Mouse (Mus musculus) forebrain, embryonic 11.5 days (tissue): Measurements from ENCODE around the gene Cox6b2. TPM values are rescaled to one million over a fixed set of nuclear protein-coding genes. Genes with fewer than 3 reads are reported as not detected.

Experiments
- ATAC-seq: fragments of 200-750 bp; cut with Nextera tagmentation; replicated peaks from 2 replicates; pipeline ENCODE4 v1.8.0; 2017; ENCODE audit warnings: moderate TSS enrichment; ENCODE audit not compliant: low FRiP score
- DNase-seq: peaks from one replicate; pipeline ENCODE4 v3.0.0-alpha.2; 2017; ENCODE audit warnings: low spot score
- H3K27ac ChIP-seq: fragments of 300-500 bp; sonication (generic); 2 replicates; pipeline ENCODE4 v1.5.1; 2014; ENCODE audit warnings: low read depth, low read length
- H3K27me3 ChIP-seq: fragments of 300-500 bp; sonication (generic); 2 replicates; pipeline ENCODE4 v1.6.1; 2014; ENCODE audit warnings: mild to moderate bottlenecking, low read length, mixed read lengths; ENCODE audit not compliant: control insufficient read depth, insufficient read depth
- H3K36me3 ChIP-seq: fragments of 300-500 bp; sonication (generic); 2 replicates; pipeline ENCODE4 v1.6.1; 2014; ENCODE audit warnings: mild to moderate bottlenecking, low read length, moderate library complexity, mixed read lengths; ENCODE audit not compliant: control insufficient read depth, insufficient read depth
- H3K4me1 ChIP-seq: fragments of 300-500 bp; sonication (generic); replicated peaks from 2 replicates; pipeline ENCODE4 v1.6.1; 2014; ENCODE audit warnings: low read length, mixed read lengths; ENCODE audit not compliant: control insufficient read depth, insufficient read depth
- H3K4me2 ChIP-seq: fragments of 300-500 bp; sonication (generic); 2 replicates; pipeline ENCODE4 v1.6.1; 2014; ENCODE audit warnings: low read depth, mild to moderate bottlenecking, low read length, moderate library complexity, mixed read lengths; ENCODE audit not compliant: severe bottlenecking
- H3K4me3 ChIP-seq: fragments of 300-500 bp; sonication (generic); 2 replicates; pipeline ENCODE4 v1.5.1; 2014; ENCODE audit warnings: low read depth, low read length
- H3K9ac ChIP-seq: fragments of 300-500 bp; sonication (generic); 2 replicates; pipeline ENCODE4 v1.6.1; 2014; ENCODE audit warnings: low read length
- H3K9me3 ChIP-seq: fragments of 300-500 bp; sonication (generic); 2 replicates; pipeline ENCODE4 v1.6.1; 2016; ENCODE audit warnings: low read length, mixed read lengths; ENCODE audit not compliant: control insufficient read depth
- WGBS: fragments of 180-500 bp; shearing (Covaris S2); extraction: QIAGEN DNeasy Blood & Tissue Kit; methylation state at CpG from one replicate; pipeline ENCODE4 v1.1.7; 2014; 5-methylcytosine and 5-hydroxymethylcytosine counted together
- polyA plus RNA-seq: library from polyadenylated mRNA; unstranded; fragments of >200 nt; fragmentation: Nextera tagmentation; extraction: Ambion mirVana; gene quantifications from 2 replicates; pipeline ENCODE4 v1.2.1, GENCODE M21; 2014

Gene Cox6b2
- polyA plus RNA-seq, 1 experiment from 2014 or later: 29.9 TPM

DNA sequence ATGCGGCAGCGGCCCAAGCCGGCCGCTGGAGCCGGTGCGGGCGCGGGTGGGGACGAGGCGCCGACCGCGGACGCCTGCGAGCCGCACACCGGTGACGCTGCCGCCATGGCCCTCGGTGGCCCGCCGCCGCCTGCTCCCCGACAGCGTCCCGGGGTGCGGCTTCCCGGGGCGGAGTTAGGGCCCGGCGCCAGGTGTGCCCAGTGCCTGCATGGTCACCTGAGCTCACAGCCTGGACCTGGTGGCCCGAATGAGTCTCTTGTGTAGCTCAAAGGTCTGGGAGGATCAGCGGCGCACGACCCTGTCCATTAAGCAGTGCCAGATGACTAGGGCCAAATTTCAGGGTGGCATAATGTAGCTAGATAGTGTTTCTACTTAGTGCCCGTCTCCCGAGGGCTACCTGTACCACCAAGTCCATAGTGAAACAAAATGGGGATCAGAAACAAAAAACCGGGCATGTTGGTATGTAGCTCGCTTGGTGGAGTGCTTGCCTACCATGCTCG is 36.6 kb upstream of the Cox6b2 start, which contains the start of gene Tmem238:
TSS of gene Tmem238 (minus strand) at position 221 of the 500 bp plus-strand sequence.
- Histone ChIP-seq H3K4me2 (peak within 1 kb of the TSS; percentile 85), H3K36me3 (peaks cover under 1% of the 10 kb centered on the region), H3K9ac (peak within 1 kb of the TSS; percentile 80), H3K9me3 (no peaks in the 10 kb centered on the region), H3K4me1 (peaks cover 12% of the 10 kb centered on the region; the same call in 1 of the 2 replicates), H3K4me3 (peak within 1 kb of the TSS; percentile 48), H3K27me3 (peaks cover 8% of the 10 kb centered on the region; the same call in 1 of the 2 replicates), H3K27ac (no peak within 1 kb of the TSS)
- ATAC-seq (no peak; the same call in none of the 2 replicates), DNase-seq (no peak)
- WGBS: 7% methylated on average over 39 of the region's 40 CpGs

DNA sequence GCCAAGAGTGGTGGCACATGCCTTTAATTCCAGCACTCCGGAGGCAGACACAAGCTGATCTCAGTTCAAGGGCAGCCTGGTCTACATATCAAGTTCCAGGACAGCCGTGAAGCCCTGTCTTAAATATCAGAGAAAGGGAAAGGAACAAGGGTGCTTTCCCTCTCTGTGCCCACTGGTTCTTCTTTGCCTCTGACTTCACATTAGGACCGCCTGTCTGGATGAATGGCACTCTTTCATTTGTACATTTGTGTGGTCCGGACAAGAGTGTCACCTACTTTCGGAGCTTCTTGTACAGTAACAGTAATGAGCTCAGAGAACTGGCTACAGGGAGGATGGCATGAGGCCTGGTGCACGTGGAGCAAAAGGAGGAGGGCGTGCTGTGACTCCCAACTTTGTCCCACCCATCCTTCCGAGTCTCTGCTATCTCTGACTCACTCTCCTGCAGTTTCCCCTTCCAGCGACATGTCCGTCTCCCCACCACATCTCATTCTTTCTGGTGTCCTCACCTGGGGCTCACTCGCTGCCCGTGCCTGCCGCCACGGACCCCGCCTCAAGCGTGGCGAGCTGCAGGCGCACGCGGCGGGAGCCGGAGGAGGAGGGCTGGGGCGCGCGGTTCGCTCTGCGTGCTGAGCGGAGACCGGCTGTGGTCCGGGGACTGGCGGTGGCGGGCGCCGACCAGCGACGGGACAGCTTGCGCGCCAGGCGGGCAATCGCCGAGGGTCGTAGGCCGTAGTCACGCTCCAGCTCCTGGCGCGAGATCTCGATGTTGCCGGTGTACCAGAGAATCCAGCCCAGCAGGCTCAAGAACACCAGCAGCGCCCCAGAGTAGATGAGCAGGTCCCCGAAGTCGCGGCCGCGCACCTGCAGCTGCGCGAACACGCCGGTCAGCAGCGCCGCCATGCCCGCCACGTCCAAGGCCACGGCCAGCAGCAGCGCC is 35.9 kb upstream of the Cox6b2 start:
- no peak overlapping the region for H3K27ac ChIP-seq
- ATAC-seq (peak; percentile 63), DNase-seq (peak; percentile 83)
- peak overlapping the region; percentile 48 for H3K4me3 ChIP-seq
- peak overlapping the region; percentile 80 for H3K9ac ChIP-seq
- peak overlapping the region; percentile 85 for H3K4me2 ChIP-seq
- peaks cover 8% of the 10 kb centered on the region; the same call in 1 of the 2 replicates for H3K27me3 ChIP-seq
- WGBS: 2% methylated on average over 64 of the region's 64 CpGs
- H3K4me1 ChIP-seq: peaks cover 7% of the 10 kb centered on the region; the same call in 1 of the 2 replicates
- H3K36me3 ChIP-seq: no peaks in the 10 kb centered on the region; the same call in 1 of the 2 replicates
- H3K9me3 ChIP-seq: no peaks in the 10 kb centered on the region

DNA sequence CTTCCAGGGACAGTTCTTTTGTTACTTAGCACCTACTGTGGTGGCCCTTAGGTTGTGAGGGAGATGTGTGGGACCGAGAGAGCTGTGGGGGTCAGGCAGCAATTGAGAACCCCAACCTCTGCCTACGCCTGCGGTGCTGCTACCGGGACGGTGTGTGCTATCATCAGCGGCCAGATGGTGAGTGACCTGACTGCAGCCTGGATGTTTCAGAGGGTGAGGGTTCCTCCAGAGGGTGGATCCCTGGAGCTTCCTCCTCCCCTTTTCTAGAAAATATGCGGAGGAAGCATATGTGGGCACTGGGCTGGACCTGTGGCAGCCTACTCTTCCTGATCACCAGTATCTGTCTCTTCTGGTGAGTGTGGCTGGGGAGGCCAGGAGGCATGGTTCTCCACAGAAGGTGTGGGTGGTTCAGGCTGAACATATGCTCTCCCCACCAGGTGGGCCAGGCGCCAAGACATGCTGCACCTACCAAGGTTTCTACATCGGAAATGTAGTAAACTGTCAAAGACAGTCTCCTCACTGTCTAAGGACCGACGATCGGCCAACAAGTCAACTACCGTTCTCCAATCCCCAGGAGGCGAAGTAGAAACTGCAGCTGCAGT is 30.9 kb upstream of the Cox6b2 start:
- H3K4me1 ChIP-seq: 0 out of 2 replicates have a peak, but pooled peaks cover 2% of the 10 kb centered on the region
- no peak for DNase-seq
- H3K9ac ChIP-seq: no peak overlapping the region; the same call in 1 of the 2 replicates
- H3K4me2 ChIP-seq: no peak overlapping the region
- WGBS: 92% methylated on average over 14 of the region's 14 CpGs
- no peak overlapping the region for H3K4me3 ChIP-seq
- ATAC-seq: no peak
- H3K9me3 ChIP-seq: no peaks in the 10 kb centered on the region
- H3K27me3 ChIP-seq: peaks cover 10% of the 10 kb centered on the region
- H3K27ac ChIP-seq: no peak overlapping the region
- no peaks in the 10 kb centered on the region for H3K36me3 ChIP-seq

DNA sequence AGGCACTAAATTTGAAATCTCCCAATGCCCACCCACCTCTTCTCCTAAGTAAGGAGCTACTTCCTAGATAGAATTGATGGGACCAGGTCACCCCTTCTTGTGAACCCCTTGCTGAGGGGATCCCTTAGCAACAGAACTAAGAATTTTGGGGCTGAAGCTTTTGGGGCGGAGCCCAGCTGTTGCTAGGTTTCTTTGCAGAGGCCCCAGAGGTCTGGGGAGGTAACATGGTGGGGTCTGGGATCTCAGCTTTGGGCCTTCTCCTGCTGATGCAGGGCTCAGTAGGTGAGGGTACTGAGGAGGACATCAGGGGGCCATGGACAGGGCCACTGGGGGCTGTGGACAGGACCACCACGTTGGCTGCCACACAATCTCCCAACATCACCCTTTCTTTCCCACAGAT is 29.9 kb upstream of the Cox6b2 start, which contains the start of the genes Il11 and Tmem190:
TSS of gene Il11 (minus strand) at position 101 of the 400 bp plus-strand sequence.
TSS of gene Tmem190 (plus strand) at position 179 of the 400 bp plus-strand sequence.
- Histone ChIP-seq H3K27me3 (peaks cover 18% of the 10 kb centered on the region), H3K4me2 (no peak within 1 kb of the TSS), H3K4me1 (no peaks in the 10 kb centered on the region), H3K4me3 (no peak within 1 kb of the TSS), H3K27ac (no peak within 1 kb of the TSS), H3K9me3 (no peaks in the 10 kb centered on the region), H3K36me3 (no peaks in the 10 kb centered on the region), H3K9ac (no peak within 1 kb of the TSS; the same call in 1 of the 2 replicates)
- ATAC-seq (no peak), DNase-seq (no peak)
- 67% methylated on average over 2 of the region's 2 CpGs for WGBS

DNA sequence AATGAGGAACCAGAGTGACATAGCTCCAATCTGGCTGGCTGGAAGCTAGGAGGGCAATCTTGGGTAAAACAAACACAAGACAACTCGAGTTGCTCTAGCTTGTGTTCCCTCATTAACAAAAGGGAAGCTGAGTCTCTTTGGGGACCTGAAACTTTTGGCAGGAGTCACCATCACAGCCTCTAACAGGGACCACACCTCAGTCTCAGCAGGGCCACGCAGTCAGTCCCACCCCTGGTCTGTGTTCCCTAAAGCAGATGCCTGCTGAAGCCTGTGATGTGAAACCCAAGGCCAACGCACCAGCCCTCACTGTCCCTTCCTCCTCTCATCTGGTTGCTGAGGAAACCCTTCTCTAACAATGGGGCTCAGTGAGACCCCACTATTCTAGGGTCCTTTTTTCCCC is 29.2 kb upstream of the Cox6b2 start:
- Histone ChIP-seq H3K27ac (no peak overlapping the region), H3K36me3 (no peaks in the 10 kb centered on the region), H3K27me3 (peaks cover 24% of the 10 kb centered on the region), H3K4me3 (no peak overlapping the region), H3K4me2 (no peak overlapping the region), H3K4me1 (0 out of 2 replicates have a peak, but pooled peaks cover 2% of the 10 kb centered on the region), H3K9me3 (no peaks in the 10 kb centered on the region), H3K9ac (no peak overlapping the region)
- DNase-seq: no peak
- no peak for ATAC-seq
- 55% methylated on average over 3 of the region's 3 CpGs for WGBS

DNA sequence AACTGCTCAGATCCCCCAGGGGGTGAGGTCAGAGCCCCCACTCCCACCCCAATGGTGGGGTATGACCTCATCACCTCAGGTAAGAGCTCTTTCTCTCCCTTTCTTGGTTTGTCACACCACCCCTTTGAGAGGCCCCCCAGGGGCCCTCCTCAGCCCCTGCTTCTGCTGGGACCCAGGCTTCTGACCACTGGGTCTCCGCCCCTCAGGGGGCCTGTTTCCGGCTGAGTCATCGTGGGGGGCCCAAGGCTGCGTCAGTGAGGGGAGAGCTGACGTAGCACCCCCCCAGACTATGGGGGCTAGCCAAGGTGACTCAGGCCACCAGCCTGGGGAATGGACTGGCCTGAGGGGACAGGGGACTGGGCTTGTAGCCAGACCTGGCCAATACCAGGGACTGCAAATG is 27.0 kb upstream of the Cox6b2 start:
- Histone ChIP-seq H3K27me3 (peaks cover 46% of the 10 kb centered on the region), H3K27ac (no peak overlapping the region), H3K9ac (no peak overlapping the region), H3K36me3 (no peaks in the 10 kb centered on the region), H3K4me3 (no peak overlapping the region), H3K4me1 (0 out of 2 replicates have a peak, but pooled peaks cover 5% of the 10 kb centered on the region), H3K4me2 (no peak overlapping the region), H3K9me3 (no peaks in the 10 kb centered on the region)
- DNase-seq (no peak), ATAC-seq (no peak)
- 29% methylated on average over 5 of the region's 5 CpGs for WGBS

DNA sequence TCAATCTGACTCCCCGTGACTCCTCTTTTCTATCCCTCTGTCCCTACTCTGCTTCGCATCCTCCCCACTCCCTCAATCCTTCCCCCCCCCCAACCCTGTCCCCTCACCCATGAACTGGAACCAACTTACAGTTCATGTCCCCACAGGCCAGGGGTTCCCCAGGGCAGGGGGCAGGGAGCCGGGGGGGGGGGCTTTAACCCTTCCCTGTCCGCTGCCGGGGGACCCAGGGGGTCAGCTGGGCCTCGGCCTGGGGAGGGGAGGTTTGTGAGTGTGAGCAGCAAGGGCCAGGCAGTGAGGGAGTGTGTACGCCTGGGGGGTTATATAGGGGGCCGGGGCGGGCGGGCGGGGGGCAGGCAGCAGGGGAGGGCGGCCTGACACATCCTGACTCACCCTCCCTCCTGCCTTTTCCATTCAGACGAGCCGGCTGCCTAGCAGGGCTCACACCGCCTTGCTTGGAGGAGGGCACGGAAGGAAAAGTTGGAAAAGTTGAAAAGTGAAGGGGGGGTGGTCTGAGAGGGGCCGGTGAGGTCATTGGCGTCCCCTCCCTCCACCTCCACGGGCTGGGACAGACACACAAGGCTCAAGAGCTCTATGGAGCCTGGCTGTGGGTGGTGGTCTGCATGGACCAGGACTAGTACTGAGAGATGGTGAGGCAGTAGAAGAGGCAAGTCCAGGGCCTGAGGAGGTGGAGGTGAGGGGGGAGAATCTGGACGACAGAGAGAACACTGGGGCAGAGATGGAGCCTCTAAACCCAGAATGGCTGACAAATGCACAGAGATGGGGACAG is 25.1 kb upstream of the Cox6b2 start:
- H3K9ac ChIP-seq: no peak overlapping the region
- ATAC-seq (no peak), DNase-seq (no peak)
- H3K27me3 ChIP-seq: peaks cover 46% of the 10 kb centered on the region
- no peaks in the 10 kb centered on the region for H3K9me3 ChIP-seq
- 0 out of 2 replicates have a peak, but pooled peaks cover 5% of the 10 kb centered on the region for H3K4me1 ChIP-seq
- WGBS: under 1% methylated on average over 20 of the region's 20 CpGs
- H3K4me3 ChIP-seq: no peak overlapping the region; the same call in 1 of the 2 replicates
- H3K27ac ChIP-seq: no peak overlapping the region
- no peak overlapping the region; the same call in 1 of the 2 replicates for H3K4me2 ChIP-seq
- H3K36me3 ChIP-seq: no peaks in the 10 kb centered on the region
